Mouse (Mus musculus) G1E (cell line): ENCODE measurements around the gene Srpk2. TPM values are rescaled to one million over a fixed set of nuclear protein-coding genes. Genes with fewer than 3 reads are reported as not detected.

Source experiments
- ATAC-seq: 2 replicates; pipeline ENCODE4 v1.8.0; 2016; ENCODE audit warnings: mild to moderate bottlenecking; ENCODE audit not compliant: insufficient number of reproducible peaks, poor library complexity, low FRiP score, severe bottlenecking; ENCODE audit errors: extremely low read depth
- DNase-seq: peaks from one replicate; pipeline ENCODE4 v3.0.0; 2012; ENCODE audit warnings: low spot score
- H3K27me3 ChIP-seq: 2 replicates; pipeline ENCODE4 v1.6.1; 2012; ENCODE audit warnings: mild to moderate bottlenecking, low read length, inconsistent platforms; ENCODE audit not compliant: insufficient read depth
- H3K36me3 ChIP-seq: replicated peaks from 2 replicates; pipeline ENCODE3; 2012; ENCODE audit warnings: mild to moderate bottlenecking, inconsistent platforms
- H3K4me1 ChIP-seq: 2 replicates; pipeline ENCODE4 v1.6.1; 2012; ENCODE audit warnings: low read depth, low read length, inconsistent platforms, mixed read lengths; ENCODE audit not compliant: insufficient read depth
- H3K4me3 ChIP-seq: 2 replicates; pipeline ENCODE4 v1.5.1; 2012; ENCODE audit warnings: low read depth, mild to moderate bottlenecking, inconsistent platforms, low read length, moderate library complexity, mixed read lengths
- H3K9me3 ChIP-seq: replicated peaks from 2 replicates; pipeline ENCODE4 v1.6.1; 2012; ENCODE audit warnings: inconsistent platforms
- CTCF ChIP-seq: IDR thresholded peaks from 2 replicates; pipeline ENCODE4 v1.5.1; 2012; ENCODE audit warnings: low read depth, low read length, inconsistent platforms, mixed read lengths
- GATA1 ChIP-seq: IDR thresholded peaks from 2 replicates; pipeline ENCODE4 v1.6.1; 2012; ENCODE audit warnings: borderline replicate concordance, low read length, inconsistent platforms, mixed read lengths
- GATA2 ChIP-seq: IDR thresholded peaks from 2 replicates; pipeline ENCODE4 v1.6.1; 2012; ENCODE audit warnings: low read depth, low read length, inconsistent platforms, borderline replicate concordance
- POLR2AphosphoS5 ChIP-seq: IDR thresholded peaks from 2 replicates; pipeline ENCODE4 v1.6.1; 2012; ENCODE audit warnings: low read depth, low read length, inconsistent platforms; ENCODE audit not compliant: insufficient replicate concordance
- TAL1 ChIP-seq: conservative IDR thresholded peaks from 2 replicates; pipeline ENCODE4 v1.6.1; 2012; ENCODE audit warnings: low read depth, low read length, inconsistent platforms, mixed read lengths
- polyA plus RNA-seq: library from polyadenylated mRNA; stranded (reverse); fragments of >175 nt; gene quantifications from 2 replicates; pipeline ENCODE4 v1.2.3, GENCODE M21; 2012
- total RNA-seq, 2 experiments: library from RNA; stranded (forward) in 1 of 2; stranded (reverse) in 1 of 2; fragments of 200-1000 nt in 1 of 2; fragments of >200 nt in 1 of 2; fragmentation: Nextera tagmentation in 1 of 2; gene quantifications; 2 replicates each; pipeline ENCODE4 v1.2.3; 2014 to 2017

The Srpk2 gene
- total and polyA plus RNA-seq, 3 experiments: 11.1 to 76.4 (median 63.5) TPM

DNA sequence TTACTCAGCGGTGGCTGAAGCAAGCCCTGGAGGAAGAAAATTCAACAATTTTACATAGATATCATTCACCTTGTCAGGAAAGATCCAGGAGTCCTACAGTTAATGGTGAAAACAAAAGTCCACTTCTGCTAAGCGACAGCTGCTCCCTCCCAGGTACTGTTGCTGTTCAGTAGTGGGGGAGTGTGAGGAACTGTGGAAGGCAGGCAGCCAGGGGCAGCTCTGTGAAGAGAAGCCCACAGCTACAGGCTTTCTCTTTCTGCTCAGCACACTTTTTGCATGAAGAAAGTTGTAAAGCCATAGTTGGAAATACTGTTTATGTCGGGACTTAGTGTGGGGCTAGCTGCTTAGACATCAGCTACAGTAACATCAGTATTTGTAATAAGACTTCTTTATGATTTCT lies 188.0 kb downstream of the Srpk2 start:
- no peaks in the 10 kb centered on the region; the same call in 1 of the 2 replicates for H3K4me1 ChIP-seq
- no peak for TF ChIP-seq GATA2
- TF ChIP-seq CTCF: no peak
- TF ChIP-seq GATA1: no peak
- TF ChIP-seq TAL1: no peak
- TF ChIP-seq POLR2AphosphoS5: no peak
- DNase-seq (no peak), ATAC-seq (no peak)
- H3K4me3 ChIP-seq: no peak overlapping the region
- H3K27me3 ChIP-seq: no peaks in the 10 kb centered on the region
- peaks cover 88% of the 10 kb centered on the region for H3K36me3 ChIP-seq
- no peaks in the 10 kb centered on the region for H3K9me3 ChIP-seq

DNA sequence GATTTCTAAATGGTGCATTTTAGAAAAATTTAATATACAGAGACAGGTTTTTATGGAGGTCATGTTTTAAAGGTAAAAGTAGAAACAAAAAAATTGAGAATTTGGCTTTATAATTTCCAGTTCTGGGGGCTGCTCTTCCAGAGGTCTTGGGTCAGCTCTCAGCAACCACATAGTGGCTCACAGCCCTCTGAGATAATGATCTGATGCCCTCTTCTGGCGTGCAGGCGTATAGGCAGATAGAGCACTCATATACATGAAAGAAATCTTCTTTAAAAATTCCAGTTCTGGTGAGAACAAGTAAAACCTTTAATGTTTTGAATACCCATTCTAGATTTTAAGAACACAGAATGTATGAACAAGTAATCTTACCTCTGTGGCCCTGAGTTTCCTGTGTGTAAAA lies 193.6 kb downstream of the Srpk2 start:
- peaks cover 81% of the 10 kb centered on the region for H3K36me3 ChIP-seq
- no peak for DNase-seq
- no peak for TF ChIP-seq GATA1
- no peak for TF ChIP-seq CTCF
- TF ChIP-seq GATA2: no peak
- TF ChIP-seq TAL1: no peak
- no peak for TF ChIP-seq POLR2AphosphoS5
- no peak overlapping the region for H3K4me3 ChIP-seq
- peaks cover 14% of the 10 kb centered on the region for H3K4me1 ChIP-seq
- ATAC-seq: no peak
- H3K27me3 ChIP-seq: no peaks in the 10 kb centered on the region
- H3K9me3 ChIP-seq: no peaks in the 10 kb centered on the region

GRCm38 (mm10) chr5:23489231-23489630 lies 195.2 kb downstream of the Srpk2 start:
- ATAC-seq (no peak), DNase-seq (no peak)
- Histone ChIP-seq H3K4me3 (no peak overlapping the region), H3K4me1 (peaks cover 14% of the 10 kb centered on the region), H3K36me3 (peaks cover 85% of the 10 kb centered on the region), H3K27me3 (no peaks in the 10 kb centered on the region), H3K9me3 (no peaks in the 10 kb centered on the region)
- TF ChIP-seq GATA2 (no peak), GATA1 (no peak), TAL1 (no peak), POLR2AphosphoS5 (no peak), CTCF (no peak)

- Histone ChIP-seq H3K4me3 (no peak overlapping the region), H3K9me3 (no peaks in the 10 kb centered on the region), H3K27me3 (no peaks in the 10 kb centered on the region), H3K4me1 (peaks cover 9% of the 10 kb centered on the region), H3K36me3 (peaks cover 90% of the 10 kb centered on the region)
- ATAC-seq (no peak), DNase-seq (no peak)
- TF ChIP-seq GATA2 (no peak), CTCF (no peak), POLR2AphosphoS5 (no peak), TAL1 (no peak), GATA1 (no peak)
Observed at GRCm38 (mm10) chr5:23483811-23484210, 200.6 kb downstream of the Srpk2 start.

GRCm38 (mm10) chr5:23473098-23473873 lies 211.1 kb downstream of the Srpk2 start:
- H3K36me3 ChIP-seq: peaks cover 63% of the 10 kb centered on the region
- ATAC-seq: no peak
- DNase-seq: no peak

GRCm38 (mm10) chr5:23466546-23466945 lies 217.9 kb downstream of the Srpk2 start:
- Histone ChIP-seq H3K9me3 (no peaks in the 10 kb centered on the region), H3K27me3 (no peaks in the 10 kb centered on the region), H3K36me3 (peaks cover 73% of the 10 kb centered on the region), H3K4me3 (no peak overlapping the region), H3K4me1 (peaks cover 5% of the 10 kb centered on the region; the same call in 1 of the 2 replicates)
- ATAC-seq (no peak), DNase-seq (no peak)
- TF ChIP-seq GATA2: no peak
- TF ChIP-seq TAL1: no peak
- TF ChIP-seq POLR2AphosphoS5: no peak
- TF ChIP-seq GATA1: no peak
- no peak for TF ChIP-seq CTCF

More at GRCm38 (mm10) chr5:23473098-23473873, 211.1 kb downstream of the Srpk2 start:
- no peak overlapping the region for H3K4me3 ChIP-seq
- no peaks in the 10 kb centered on the region for H3K27me3 ChIP-seq
- no peak for TF ChIP-seq GATA2
- TF ChIP-seq CTCF: no peak
- TF ChIP-seq POLR2AphosphoS5: no peak
- no peak for TF ChIP-seq TAL1
- TF ChIP-seq GATA1: no peak
- peaks cover 8% of the 10 kb centered on the region for H3K4me1 ChIP-seq
- no peaks in the 10 kb centered on the region for H3K9me3 ChIP-seq
